Mouse (Mus musculus): ENCODE measurements around the gene Sntb2.

Sntb2 gene

GRCm38 (mm10) chr8:106935324-106935869 is at the start of gene Sntb2:
TSS of gene Sntb2 (plus strand) at chr8:106935750.
- WGBS: under 1% methylated on average over 41 of the region's 41 CpGs

GRCm38 (mm10) chr8:106887336-106888189 is 48.0 kb upstream of the Sntb2 start:
- WGBS: 40% methylated on average over 5 of the region's 5 CpGs

GRCm38 (mm10) chr8:106888803-106889202 is 46.7 kb upstream of the Sntb2 start:
- WGBS: 81% methylated on average over 3 of the region's 3 CpGs

- 1% methylated on average over 15 of the region's 15 CpGs for WGBS
These were observed 43.2 kb upstream of the Sntb2 start for GRCm38 (mm10) chr8:106892210-106892805.

DNA sequence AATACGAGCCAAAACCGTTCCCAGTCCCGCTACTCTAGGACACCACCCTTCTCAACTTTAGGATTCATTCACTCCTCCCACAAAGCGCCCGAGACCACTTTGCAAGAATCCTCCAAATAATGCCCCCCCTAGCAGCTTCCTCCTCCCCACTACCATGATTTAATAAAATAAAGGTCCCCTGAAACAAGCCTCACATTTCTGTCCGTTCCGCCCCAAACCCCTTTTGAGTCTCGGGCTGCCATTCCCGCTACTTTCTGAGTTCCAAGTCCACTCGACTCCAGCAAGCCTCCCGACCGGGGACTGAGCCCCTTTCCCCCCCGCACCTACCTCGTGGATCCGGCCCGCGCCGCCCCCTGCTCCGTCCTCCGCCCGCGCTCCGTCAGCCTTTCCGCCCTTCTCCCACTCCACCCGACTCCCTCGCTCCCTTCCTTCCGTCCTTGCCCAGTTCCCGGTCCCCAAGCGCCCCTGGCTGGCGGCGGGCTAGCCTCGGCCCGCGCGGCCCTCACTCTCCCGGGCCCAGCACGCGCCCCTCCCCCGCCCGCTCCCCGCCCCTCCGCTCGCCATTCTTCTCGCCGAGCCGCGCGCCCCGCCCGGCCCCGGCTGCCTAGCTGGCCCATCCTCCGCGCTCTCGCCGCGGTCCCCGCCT is 42.6 kb upstream of the Sntb2 start:
- 1% methylated on average over 54 of the region's 57 CpGs for WGBS

GRCm38 (mm10) chr8:106893481-106894156 is 41.9 kb upstream of the Sntb2 start, which contains the start of gene Utp4:
TSS of gene Utp4 (plus strand) at chr8:106893636.
- under 1% methylated on average over 63 of the region's 63 CpGs for WGBS

GRCm38 (mm10) chr8:106899473-106899872 is 36.1 kb upstream of the Sntb2 start:
- 92% methylated on average over 5 of the region's 5 CpGs for WGBS

DNA sequence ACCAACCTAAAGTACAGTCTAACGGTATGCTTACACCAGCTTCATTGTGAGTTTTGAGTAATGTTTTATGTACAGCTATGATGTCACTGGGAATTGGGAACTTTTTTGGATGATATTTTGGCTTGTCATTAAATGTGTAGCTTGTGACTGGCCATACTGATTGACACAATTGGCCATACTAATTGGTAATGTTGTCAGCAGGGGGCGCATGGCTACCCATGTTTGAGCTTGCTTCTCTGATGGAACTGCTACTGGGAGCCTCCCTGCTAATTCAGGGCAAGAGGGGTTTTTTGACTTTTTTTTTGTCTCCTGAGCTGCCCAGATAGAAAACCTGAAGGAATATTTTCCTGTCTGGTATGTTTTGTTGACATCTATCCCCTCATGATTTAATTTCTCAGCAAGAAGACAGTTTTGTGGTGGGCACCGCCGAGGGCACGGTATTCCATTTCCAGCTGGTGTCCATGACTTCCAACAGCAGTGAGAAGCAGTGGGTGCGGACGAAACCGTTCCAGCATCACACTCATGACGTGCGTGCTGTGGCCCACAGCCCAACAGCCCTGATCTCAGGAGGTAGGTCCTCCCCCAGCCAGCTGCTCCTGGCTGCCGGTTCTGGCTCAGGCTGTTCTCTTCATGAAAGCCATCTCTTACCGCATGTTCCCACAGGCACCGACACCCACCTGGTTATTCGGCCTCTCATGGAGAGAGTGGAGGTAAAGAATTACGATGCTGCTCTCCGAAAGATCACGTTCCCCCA is 29.6 kb upstream of the Sntb2 start:
- WGBS: 52% methylated on average over 17 of the region's 17 CpGs

GRCm38 (mm10) chr8:106906635-106907034 is 28.9 kb upstream of the Sntb2 start:
- 79% methylated on average over 6 of the region's 6 CpGs for whole genome bisulfite sequencing

- 73% methylated on average over 6 of the region's 6 CpGs for WGBS
These were observed 28.1 kb upstream of the Sntb2 start for GRCm38 (mm10) chr8:106907450-106907849.

DNA sequence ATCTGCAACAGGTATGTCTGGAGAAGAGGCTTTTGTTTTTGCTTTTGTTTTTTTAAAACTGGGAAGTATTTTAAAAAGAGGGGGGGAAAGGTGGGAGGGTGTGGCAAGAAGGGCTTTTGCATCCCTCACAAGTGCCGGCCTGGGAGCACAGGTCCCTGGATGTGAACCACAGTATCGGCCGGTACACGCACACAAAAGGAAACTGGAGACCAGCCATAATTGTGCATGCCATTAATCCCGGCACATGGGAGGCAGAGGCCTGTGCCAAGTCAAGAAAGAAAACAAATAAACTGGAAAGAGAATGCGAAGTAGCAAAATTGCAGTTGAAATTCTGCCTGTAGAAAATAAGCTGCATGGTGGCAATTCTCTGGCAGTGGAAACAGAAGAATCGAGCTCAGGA is 27.3 kb upstream of the Sntb2 start:
- 64% methylated on average over 7 of the region's 7 CpGs for WGBS

GRCm38 (mm10) chr8:106913631-106914030 is 21.9 kb upstream of the Sntb2 start:
- WGBS: 59% methylated on average over 10 of the region's 10 CpGs

- WGBS: 53% methylated on average over 8 of the region's 8 CpGs
These were observed 15.7 kb upstream of the Sntb2 start for GRCm38 (mm10) chr8:106919721-106920394.

GRCm38 (mm10) chr8:106920395-106920741 is 15.2 kb upstream of the Sntb2 start:
- 93% methylated on average over 5 of the region's 5 CpGs for whole genome bisulfite sequencing

DNA sequence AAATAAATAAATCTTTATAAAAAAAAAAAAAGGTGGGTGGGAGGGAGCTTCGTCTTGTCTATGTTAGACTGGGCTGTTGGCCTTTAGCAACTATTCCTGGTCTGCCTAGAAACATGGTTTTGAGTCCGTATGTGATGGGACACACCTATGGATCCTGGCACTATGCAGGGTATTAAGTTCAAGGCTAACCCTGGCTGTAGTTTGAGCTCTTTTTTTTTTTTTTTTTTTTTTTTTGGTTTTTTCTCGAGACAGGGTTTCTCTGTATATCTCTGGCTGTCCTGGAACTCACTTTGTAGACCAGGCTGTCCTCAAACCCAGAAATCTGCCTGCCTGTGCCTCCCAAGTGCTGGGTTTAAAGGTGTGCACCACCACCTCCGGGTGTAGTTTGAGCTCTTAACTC is 11.5 kb upstream of the Sntb2 start:
- WGBS: 78% methylated on average over 4 of the region's 4 CpGs

DNA sequence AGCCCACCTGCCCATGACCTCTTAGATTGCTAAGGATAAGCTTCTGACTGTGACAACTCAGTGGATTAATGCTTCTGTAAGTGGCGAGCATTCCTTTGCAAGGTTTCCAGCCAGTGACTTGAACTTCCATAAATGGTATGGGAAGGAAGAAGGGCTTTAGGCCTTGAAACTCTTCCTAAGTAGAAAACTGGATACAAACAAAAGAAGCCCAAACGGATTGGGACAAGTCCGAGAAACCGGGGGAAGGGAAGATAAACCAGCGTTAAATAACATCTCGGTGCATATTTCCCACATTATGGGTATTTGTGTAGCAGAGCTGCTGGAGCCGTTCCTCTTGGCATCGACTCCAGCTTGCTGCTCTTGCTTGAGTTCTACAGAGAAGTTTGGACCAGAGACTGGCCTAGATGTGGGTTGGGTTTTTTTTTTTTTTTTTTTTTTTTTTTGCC is 10.6 kb upstream of the Sntb2 start:
- WGBS: 47% methylated on average over 8 of the region's 8 CpGs

DNA sequence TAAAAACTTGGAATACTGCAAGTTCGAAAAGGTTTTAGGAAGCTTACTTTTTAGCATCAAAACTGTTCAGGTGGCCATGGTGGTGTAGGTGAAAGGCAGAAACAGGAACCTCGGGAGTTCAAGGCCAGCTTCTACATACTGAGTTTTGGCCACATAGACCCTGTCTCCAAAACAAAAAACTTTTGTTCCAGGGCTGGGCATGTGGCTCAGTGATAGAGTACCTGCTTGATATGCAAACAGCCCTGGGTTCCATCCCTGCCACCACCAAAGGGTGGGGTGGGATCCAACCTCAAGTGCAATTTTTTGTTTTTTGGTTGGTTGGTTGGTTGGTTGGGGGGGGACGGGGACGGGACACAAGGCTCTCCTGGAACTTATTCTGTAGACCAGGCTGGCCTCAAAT is 10.1 kb upstream of the Sntb2 start:
- 74% methylated on average over 4 of the region's 4 CpGs for WGBS

DNA sequence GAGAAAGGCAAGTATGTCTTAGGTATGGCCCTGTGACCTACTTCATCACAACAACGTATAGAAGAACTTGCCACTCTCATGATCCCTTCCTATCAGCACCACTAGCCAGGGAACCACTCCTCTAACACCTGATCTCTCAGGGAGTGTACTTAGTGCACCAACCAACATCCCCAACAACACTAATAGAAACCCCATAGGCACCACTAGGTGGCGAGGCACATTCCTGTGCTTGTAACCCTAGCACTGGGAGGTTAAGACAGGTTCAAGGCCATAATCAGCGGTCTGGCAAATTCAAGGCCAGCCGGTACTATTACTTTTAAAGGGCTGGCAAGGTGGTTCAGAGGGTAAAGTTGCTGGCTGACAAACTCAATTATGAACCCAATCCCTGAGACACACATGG is 8.3 kb upstream of the Sntb2 start:
- WGBS: 77% methylated on average over 4 of the region's 4 CpGs

DNA sequence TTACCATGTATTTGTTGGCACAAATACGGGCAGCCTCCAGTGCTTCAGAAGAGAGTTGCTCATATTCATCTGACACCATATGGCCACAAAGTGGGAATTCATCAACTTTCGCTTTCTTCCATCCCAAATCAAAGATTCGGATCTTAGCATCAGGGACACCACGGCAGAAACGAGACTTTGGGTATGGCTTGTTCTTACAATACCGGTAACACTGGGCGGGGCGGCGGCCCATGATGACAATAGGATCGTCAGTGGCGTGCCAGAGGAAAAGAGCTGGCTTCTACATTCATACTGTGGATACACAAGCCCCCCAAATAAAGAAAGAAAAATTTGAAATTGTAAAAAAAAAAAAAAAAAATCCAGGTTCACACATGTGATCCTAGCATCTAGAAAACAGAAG is 7.4 kb upstream of the Sntb2 start:
- 84% methylated on average over 11 of the region's 11 CpGs for WGBS

DNA sequence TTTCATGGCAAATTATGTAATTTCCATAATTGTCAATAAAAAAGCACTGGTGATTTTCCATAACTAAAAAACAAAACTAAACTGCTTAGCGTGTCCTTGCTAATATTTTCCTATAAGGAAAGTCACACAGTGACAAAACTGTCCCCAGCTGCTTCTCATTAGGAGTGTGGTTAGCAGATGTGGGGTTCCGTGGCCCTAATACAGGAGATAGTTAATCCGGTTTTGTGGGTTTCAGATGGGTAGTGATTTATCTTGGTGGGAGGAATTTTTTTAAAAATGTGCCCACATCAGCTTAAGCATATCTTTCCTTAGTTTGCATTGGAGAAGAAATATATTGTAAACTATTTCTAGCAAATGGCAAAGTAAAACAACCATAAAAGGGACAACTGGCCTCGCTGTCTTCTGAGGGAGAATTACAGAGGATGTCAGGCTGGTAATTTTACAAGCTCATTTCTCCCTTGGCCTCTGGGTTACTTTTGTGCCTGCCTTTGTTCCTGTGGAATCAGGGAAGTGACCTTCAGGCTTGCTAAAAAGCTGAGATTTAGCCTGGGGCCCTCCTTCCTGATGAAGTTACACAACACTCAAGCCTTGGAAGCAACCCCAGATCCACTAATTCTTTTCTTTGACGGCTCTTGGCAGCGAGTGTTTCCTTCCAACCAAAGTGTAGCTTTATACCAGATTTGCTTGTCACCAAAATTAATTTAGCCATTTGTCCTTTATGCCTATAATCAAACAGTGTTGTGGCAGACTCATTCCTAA is 6.2 kb upstream of the Sntb2 start:
- WGBS: 60% methylated on average over 6 of the region's 6 CpGs

All from cerebral cortex, adult 2 months (tissue).